Mouse (Mus musculus) stomach, embryonic 16.5 days (tissue): ENCODE data around the gene Acp5. TPM values are rescaled to one million over a fixed set of nuclear protein-coding genes. Genes with fewer than 3 reads are reported as not detected.

Experiments
- ATAC-seq: fragments of 200-750 bp; cut with Nextera tagmentation; 2 replicates; pipeline ENCODE4 v1.8.0; 2017; ENCODE audit warnings: moderate number of reproducible peaks, moderate TSS enrichment; ENCODE audit not compliant: insufficient read depth, low FRiP score
- H3K27ac ChIP-seq: fragments of 300-500 bp; sonication (generic); 2 replicates; pipeline ENCODE4 v1.5.1; 2014; ENCODE audit warnings: low read length
- H3K27me3 ChIP-seq: fragments of 300-500 bp; sonication (generic); 2 replicates; pipeline ENCODE4 v1.6.1; 2014; ENCODE audit warnings: low read length, control low read depth, mixed read lengths; ENCODE audit not compliant: control insufficient read depth, insufficient read depth
- H3K36me3 ChIP-seq: fragments of 300-500 bp; sonication (generic); 2 replicates; pipeline ENCODE4 v1.6.1; 2014; ENCODE audit warnings: low read length; ENCODE audit not compliant: control insufficient read depth, insufficient read depth
- H3K4me1 ChIP-seq: fragments of 300-500 bp; sonication (generic); 2 replicates; pipeline ENCODE4 v1.6.1; 2014; ENCODE audit warnings: low read length, control low read depth, mixed read lengths; ENCODE audit not compliant: control insufficient read depth, insufficient read depth
- H3K4me2 ChIP-seq: fragments of 300-500 bp; sonication (generic); 2 replicates; pipeline ENCODE4 v1.6.1; 2014; ENCODE audit warnings: low read depth, low read length, mixed read lengths
- H3K4me3 ChIP-seq: fragments of 300-500 bp; sonication (generic); replicated peaks from 2 replicates; pipeline ENCODE4 v1.5.1; 2014; ENCODE audit warnings: mild to moderate bottlenecking, low read length
- H3K9ac ChIP-seq: fragments of 300-500 bp; sonication (generic); 2 replicates; pipeline ENCODE4 v1.6.1; 2014; ENCODE audit warnings: low read length
- H3K9me3 ChIP-seq: fragments of 300-500 bp; sonication (generic); replicated peaks from 2 replicates; pipeline ENCODE4 v1.6.1; 2016; ENCODE audit warnings: low read length, control low read depth; ENCODE audit not compliant: control insufficient read depth
- WGBS: fragments of 180-500 bp; shearing (Covaris S2); extraction: QIAGEN DNeasy Blood & Tissue Kit; methylation state at CpG from one replicate; pipeline ENCODE4 v1.1.7; 2014; 5-methylcytosine and 5-hydroxymethylcytosine counted together
- polyA plus RNA-seq: library from polyadenylated mRNA; unstranded; fragments of >200 nt; fragmentation: Nextera tagmentation; extraction: Ambion mirVana; gene quantifications from 2 replicates; pipeline ENCODE4 v1.2.1, GENCODE M21; 2015

Acp5 gene
- polyA plus RNA-seq, 1 experiment from 2014 or later: 42.2 TPM

DNA sequence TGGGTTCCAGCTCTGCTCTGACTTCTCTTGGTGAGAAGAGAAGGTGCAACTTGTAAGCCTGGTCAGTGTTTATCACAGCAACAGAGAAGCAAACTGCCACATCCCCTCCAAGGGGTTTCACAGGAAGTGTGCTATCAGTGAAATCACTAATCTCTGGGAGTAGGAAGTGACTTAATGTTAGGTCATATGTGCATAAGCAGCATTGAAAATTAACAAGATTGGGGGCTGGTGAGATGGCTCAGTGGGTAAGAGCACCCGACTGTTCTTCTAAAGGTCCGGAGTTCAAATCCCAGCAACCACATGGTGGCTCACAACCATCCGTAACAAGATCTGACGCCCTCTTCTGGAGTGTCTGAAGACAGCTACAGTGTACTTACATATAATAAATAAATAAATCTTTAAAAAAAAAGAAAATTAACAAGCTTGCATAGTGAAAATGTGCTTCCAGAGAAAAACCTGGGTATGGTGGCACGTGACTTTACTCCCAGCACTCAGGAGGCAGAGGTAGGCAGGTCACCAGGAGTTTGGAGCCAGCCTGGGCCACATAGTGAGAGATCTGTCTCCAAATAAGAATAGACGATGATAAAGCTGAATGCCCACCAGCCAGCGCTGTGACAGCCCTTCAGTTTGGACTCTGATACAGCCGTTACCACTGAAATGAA lies 8.9 kb upstream of the Acp5 start:
- 82% methylated on average over 7 of the region's 8 CpGs for WGBS
- H3K27ac ChIP-seq: no peak overlapping the region
- 0 out of 2 replicates have a peak, but pooled peaks cover 2% of the 10 kb centered on the region for H3K36me3 ChIP-seq
- no peak overlapping the region for H3K4me2 ChIP-seq
- no peak overlapping the region for H3K4me3 ChIP-seq
- ATAC-seq: no peak
- H3K27me3 ChIP-seq: no peaks in the 10 kb centered on the region
- peaks cover 7% of the 10 kb centered on the region for H3K9me3 ChIP-seq
- H3K4me1 ChIP-seq: no peaks in the 10 kb centered on the region
- no peak overlapping the region for H3K9ac ChIP-seq

DNA sequence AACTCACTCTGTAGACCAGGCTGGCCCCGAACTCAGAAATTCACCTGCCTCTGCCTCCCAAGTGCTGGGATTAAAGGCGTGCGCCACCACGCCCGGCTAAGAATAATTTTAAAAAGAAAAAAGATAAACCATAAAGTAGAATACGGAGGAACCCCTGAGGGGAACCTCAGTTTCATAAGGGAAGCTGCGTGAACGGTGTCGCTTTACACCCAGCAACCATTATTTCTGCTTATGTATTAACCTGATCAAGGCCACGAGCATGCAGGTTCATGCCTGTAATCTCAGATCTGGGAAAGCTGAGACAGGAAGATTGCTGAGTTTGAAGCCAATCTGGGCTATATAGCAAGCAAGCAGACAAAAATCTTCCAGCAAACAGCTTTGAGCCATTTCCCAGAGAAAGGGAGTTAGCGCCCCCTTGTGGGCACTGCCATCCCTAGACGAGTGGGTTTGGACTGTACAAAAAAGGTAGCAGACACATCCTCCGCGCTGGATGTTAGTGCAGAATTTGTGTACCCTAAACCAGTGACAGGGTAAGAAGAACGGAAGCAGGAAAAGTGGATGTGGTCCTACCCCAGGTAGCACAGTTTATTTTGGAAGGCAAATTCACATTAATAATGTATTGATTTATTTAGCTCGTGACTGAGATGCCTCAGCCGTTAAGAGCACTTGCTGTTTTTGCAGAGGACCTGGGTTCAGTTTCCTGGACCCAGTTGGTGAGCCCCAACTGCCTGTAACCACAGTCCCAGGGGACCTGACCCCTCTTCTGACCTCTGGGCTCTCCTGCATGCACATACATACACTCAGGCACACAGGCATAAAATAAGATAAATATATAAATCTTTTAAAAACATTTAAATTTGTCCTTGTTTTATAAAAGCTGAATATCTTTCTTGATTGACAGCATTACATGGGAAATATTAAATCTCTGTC lies 7.9 kb upstream of the Acp5 start:
- Histone ChIP-seq H3K9me3 (peaks cover 7% of the 10 kb centered on the region), H3K4me2 (no peak overlapping the region), H3K36me3 (0 out of 2 replicates have a peak, but pooled peaks cover 2% of the 10 kb centered on the region), H3K4me3 (no peak overlapping the region), H3K27me3 (no peaks in the 10 kb centered on the region), H3K9ac (no peak overlapping the region), H3K27ac (no peak overlapping the region), H3K4me1 (no peaks in the 10 kb centered on the region)
- peak; percentile 78; the same call in 1 of the 2 replicates for ATAC-seq
- 50% methylated on average over 17 of the region's 17 CpGs for WGBS

DNA sequence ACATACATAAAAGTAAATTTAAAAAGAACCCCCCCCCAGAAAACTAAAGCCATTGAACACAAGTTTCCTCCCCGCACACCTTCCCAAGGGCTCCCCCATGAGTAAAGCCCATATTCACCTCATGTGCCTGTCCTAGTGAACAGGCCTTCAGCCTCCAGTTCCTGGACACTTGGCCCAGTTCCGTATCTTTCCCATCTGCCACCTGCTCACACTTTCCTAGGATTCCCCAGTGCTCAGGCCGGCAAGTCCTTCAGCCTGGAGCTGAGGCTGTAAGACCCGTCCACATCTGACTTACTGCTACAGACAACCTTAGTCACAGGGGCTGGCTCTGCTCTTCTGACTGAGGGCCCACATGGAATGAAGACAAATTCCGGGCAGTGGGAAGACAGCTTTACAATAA lies 4.2 kb upstream of the Acp5 start:
- H3K36me3 ChIP-seq: no peaks in the 10 kb centered on the region
- no peaks in the 10 kb centered on the region for H3K9me3 ChIP-seq
- peaks cover 14% of the 10 kb centered on the region; the same call in 1 of the 2 replicates for H3K4me1 ChIP-seq
- H3K4me3 ChIP-seq: no peak overlapping the region
- H3K27me3 ChIP-seq: no peaks in the 10 kb centered on the region
- WGBS: 85% methylated on average over 5 of the region's 5 CpGs
- no peak overlapping the region for H3K9ac ChIP-seq
- H3K27ac ChIP-seq: no peak overlapping the region
- no peak overlapping the region for H3K4me2 ChIP-seq
- ATAC-seq: no peak

DNA sequence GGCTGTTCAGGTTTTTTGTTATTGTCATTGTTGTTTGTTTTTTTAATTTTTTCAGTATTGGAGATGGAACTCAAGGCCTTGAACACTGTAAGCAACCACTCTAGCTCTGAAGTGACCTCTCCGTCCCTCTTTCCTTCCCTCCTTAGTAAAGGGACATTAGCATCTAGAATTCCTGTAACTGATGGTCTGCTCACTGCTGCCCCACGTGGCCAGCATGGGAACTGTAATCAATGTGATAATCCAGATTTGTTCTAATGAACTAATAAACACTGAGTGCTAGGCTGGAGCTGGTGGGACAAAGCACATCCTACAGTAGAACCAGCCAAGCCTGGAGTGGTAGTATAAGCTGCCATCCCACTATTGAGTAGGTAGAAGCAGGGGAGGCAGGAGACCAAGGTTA lies 3.0 kb upstream of the Acp5 start:
- Histone ChIP-seq H3K36me3 (no peaks in the 10 kb centered on the region), H3K27ac (no peak overlapping the region), H3K4me3 (no peak overlapping the region), H3K4me1 (peaks cover 14% of the 10 kb centered on the region; the same call in 1 of the 2 replicates), H3K27me3 (no peaks in the 10 kb centered on the region), H3K9ac (no peak overlapping the region), H3K9me3 (no peaks in the 10 kb centered on the region), H3K4me2 (no peak overlapping the region)
- ATAC-seq: no peak
- 32% methylated on average over 2 of the region's 2 CpGs for WGBS

DNA sequence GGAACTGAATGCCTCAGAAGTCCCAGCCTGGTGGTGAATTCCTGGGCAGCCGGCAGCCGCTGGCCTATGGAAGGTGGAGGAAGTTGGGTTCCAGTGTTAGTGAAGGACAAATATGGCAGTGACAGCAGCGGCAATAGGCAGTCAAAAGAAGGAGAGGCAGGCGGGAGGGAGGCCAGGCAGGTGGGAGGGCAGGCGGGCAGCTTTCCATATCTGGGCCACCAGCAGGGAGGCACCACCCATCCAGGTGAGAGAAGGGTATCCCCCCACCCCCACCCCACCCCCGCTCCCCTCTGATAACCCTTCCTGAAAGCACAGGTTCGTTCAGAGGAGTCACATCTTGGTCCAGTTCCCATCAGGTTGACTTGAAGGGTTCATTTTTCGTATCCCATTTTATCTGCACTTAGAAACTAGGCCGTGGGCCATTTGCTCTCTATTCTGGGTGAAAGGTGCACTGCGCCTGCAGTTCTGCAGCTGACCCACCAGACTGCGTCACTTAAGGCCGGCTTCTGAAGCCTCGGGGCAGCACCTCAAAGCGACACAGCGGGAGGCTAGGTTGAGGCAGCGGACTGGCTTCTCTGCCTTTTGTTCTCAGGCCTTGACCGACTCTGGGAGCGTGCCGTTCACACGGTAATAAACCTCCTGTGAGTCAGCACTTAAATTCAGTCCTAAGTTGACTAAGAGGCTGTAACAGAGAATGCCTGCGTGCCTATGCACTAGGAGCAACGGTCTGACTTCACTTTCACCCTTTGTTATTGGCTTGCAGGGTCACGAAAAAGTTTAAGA lies 1.4 kb upstream of the Acp5 start:
- Histone ChIP-seq H3K27me3 (no peaks in the 10 kb centered on the region; the same call in 1 of the 2 replicates), H3K9ac (peak overlapping the region; percentile 52; the same call in 1 of the 2 replicates), H3K4me1 (peaks cover 16% of the 10 kb centered on the region), H3K27ac (no peak overlapping the region), H3K4me3 (no peak overlapping the region), H3K36me3 (no peaks in the 10 kb centered on the region), H3K4me2 (no peak overlapping the region), H3K9me3 (no peaks in the 10 kb centered on the region)
- 23% methylated on average over 23 of the region's 23 CpGs for WGBS
- ATAC-seq: no peak

DNA sequence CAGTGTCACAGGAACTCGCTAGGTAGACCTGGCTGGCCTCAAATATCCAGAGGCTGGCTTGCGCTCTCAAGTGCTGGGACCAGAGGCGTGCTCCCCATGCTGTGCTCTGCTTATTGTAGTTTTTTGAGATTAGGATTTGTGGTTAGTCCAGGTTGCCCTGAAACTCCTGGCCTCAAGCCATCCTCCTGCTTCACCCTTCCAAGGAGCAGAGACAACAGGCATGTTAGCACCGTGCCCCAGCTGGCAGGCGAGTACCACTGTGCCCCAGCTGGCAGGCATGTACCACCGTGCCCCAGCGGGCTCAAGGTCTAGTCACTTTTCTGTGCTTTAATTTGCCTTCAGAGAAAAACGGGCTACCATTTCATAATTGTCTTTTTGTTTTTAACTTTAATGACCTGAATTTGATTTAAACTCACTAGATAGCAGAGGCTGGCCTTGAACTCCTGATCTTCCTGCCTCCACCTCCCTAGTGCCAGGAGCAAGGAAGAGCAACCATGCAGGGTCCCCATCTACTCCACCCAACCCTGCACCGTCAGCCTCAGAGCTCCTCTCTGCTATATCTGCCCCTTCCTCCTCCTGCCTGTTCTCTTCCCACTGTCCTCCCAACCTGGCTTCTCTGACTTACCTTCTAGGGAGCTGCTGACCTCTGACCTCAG lies 395 bp downstream of the Acp5 start:
- peaks cover 23% of the 10 kb centered on the region for H3K4me1 ChIP-seq
- H3K36me3 ChIP-seq: no peaks in the 10 kb centered on the region
- H3K27ac ChIP-seq: no peak overlapping the region
- H3K9ac ChIP-seq: no peak overlapping the region
- ATAC-seq: no peak
- H3K9me3 ChIP-seq: no peaks in the 10 kb centered on the region
- H3K27me3 ChIP-seq: no peaks in the 10 kb centered on the region; the same call in 1 of the 2 replicates
- H3K4me3 ChIP-seq: no peak overlapping the region
- 74% methylated on average over 9 of the region's 9 CpGs for WGBS
- no peak overlapping the region for H3K4me2 ChIP-seq

DNA sequence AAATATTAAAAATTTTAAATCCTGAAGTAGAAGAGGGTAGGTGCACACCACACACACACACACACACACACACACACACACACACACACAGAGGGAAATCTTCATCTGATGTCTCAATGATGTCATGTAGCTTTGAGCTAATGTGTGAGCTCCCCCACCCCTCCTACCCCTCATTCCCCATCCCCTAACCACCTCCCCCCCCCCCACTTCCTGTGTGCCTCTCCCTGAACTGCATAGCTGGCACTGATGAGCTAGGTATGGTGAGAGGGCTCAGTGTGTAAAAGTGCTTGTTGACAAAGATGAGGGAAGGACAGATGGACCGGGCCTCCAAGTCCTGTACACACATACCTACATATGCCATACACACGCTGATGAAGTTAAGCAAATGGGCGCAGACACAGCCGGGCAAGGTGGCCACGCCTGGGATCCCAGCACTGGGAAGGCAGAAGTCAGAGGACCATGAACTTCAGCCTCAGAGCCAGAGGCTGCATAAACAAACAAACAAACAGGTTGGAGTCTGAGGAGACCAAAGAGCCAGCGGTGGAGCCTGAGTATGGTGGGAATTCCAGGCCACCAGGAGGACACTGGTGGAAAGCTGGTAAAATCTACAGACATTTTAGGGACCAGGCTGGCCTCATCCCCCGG lies 1.1 kb downstream of the Acp5 start:
- no peaks in the 10 kb centered on the region; the same call in 1 of the 2 replicates for H3K27me3 ChIP-seq
- H3K9me3 ChIP-seq: no peaks in the 10 kb centered on the region
- no peak overlapping the region for H3K27ac ChIP-seq
- no peaks in the 10 kb centered on the region for H3K36me3 ChIP-seq
- H3K9ac ChIP-seq: no peak overlapping the region
- H3K4me1 ChIP-seq: peaks cover 23% of the 10 kb centered on the region
- ATAC-seq: no peak
- no peak overlapping the region for H3K4me2 ChIP-seq
- H3K4me3 ChIP-seq: no peak overlapping the region
- WGBS: 74% methylated on average over 7 of the region's 7 CpGs

DNA sequence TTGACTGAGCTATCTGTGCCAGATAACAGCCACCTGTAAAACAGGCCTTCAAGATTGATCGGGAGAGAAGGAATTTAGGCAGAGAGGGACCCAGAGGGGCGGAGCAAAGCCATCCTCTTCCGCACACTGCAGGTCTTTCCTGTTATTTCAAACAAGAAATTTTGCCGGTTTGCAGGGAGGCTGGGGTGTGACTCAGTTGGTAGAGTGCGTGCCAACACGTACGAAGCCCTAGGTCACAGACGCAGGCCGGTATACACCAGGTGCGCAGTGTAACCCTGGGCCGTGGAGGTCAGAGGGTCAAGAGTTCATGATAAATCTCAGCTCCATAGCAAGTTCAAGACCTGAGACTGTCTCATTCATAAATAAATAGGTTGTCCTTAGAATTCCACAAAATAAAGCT lies 3.3 kb downstream of the Acp5 start:
- peak; percentile 42; the same call in 1 of the 2 replicates for ATAC-seq
- Histone ChIP-seq H3K4me2 (peak overlapping the region; percentile 93), H3K4me1 (peaks cover 19% of the 10 kb centered on the region), H3K36me3 (no peaks in the 10 kb centered on the region), H3K9ac (peak overlapping the region; percentile 77), H3K27me3 (no peaks in the 10 kb centered on the region; the same call in 1 of the 2 replicates), H3K4me3 (peak overlapping the region; percentile 53), H3K9me3 (no peaks in the 10 kb centered on the region), H3K27ac (peak overlapping the region; percentile 79; the same call in 1 of the 2 replicates)
- WGBS: 34% methylated on average over 11 of the region's 11 CpGs
